Mouse (Mus musculus) splenic B cell, adult 2 months (primary cell): ENCODE results near the gene Pex10.

Source experiments
- DNase-seq: peaks from one replicate; pipeline ENCODE4 v3.0.0-alpha.2; 2011; ENCODE audit warnings: low read depth, low spot score
- H3K27me3 ChIP-seq: 2 replicates; pipeline ENCODE4 v1.6.1; 2012; ENCODE audit warnings: mild to moderate bottlenecking, low read length, moderate library complexity, mixed read lengths; ENCODE audit not compliant: control insufficient read depth, poor library complexity, insufficient read depth, severe bottlenecking
- H3K36me3 ChIP-seq: 2 replicates; pipeline ENCODE4 v1.6.1; 2012; ENCODE audit warnings: mild to moderate bottlenecking, low read length, moderate library complexity, mixed read lengths; ENCODE audit not compliant: control insufficient read depth, poor library complexity, insufficient read depth, severe bottlenecking

Pex10 gene

GRCm38 (mm10) chr4:155094565-155094964 is 27.7 kb downstream of the Pex10 start:
- H3K27me3 ChIP-seq = no peaks in the 10 kb centered on the region
- H3K36me3 ChIP-seq = no peaks in the 10 kb centered on the region
- peak; percentile 79 for DNase-seq

DNA sequence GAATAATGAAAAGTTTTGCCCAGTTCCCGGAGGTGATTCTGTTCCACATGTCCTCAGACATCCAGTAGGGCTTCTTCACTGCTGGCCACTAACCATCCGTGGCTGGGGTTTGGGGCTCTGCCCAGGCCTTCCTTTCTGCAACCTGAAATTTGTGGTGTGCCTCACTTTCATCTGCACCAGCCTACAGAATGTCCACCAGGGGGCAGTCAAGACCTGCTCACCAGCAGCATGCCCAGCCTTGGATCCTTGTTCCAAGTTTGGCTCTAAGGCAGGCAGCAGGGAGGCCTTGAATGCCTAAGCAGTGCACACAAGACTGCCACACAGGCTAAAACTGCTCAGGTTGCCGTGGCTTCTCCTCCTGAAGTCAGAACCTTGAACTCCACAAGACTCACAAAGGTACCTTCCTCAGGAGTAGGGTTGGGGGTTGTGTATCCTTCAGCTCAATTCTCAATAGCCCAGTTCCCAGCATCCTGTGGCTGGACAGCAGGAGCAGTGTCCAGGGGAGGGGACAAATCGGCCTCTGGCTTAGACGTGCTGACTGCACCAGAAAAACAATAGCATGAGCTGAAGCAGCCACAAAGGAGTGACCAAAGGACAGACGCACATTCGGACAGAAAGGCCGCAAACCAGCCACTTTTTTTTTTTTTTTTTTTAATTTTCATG is 28.6 kb downstream of the Pex10 start:
- DNase-seq = peak; percentile 91

DNA sequence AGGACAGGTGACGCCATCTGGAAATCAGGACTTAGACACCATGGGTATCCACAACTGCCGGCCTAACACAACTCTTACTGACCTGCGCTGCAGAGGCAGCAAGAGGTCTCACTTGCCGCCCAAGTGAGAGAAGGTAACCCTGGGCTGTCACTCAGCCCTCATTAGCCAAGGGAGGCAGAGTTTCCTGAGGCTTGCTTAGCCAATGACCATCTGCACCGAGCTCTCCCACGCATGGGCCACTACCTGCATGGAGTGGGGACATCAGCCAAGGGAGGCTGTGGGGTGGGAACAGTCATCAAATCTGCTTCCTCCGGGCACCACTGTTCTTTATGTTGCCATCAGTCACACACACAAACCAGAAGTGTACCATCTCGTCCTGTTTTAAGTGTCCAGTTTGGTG is 29.2 kb downstream of the Pex10 start:
- Histone ChIP-seq H3K36me3 (no peaks in the 10 kb centered on the region), H3K27me3 (no peaks in the 10 kb centered on the region)
- DNase-seq = no peak

More for the DNA sequence above, 28.6 kb downstream of the Pex10 start:
- no peaks in the 10 kb centered on the region for H3K27me3 ChIP-seq
- no peaks in the 10 kb centered on the region for H3K36me3 ChIP-seq

- DNase-seq = no peak
- no peaks in the 10 kb centered on the region for H3K27me3 ChIP-seq
- no peaks in the 10 kb centered on the region for H3K36me3 ChIP-seq
These were observed 30.6 kb downstream of the Pex10 start for GRCm38 (mm10) chr4:155097452-155097851.

- no peaks in the 10 kb centered on the region for H3K36me3 ChIP-seq
- no peak for DNase-seq
- H3K27me3 ChIP-seq = no peaks in the 10 kb centered on the region
These were observed 31.8 kb downstream of the Pex10 start for GRCm38 (mm10) chr4:155098572-155098971.

- DNase-seq = no peak
- H3K36me3 ChIP-seq = no peaks in the 10 kb centered on the region
- no peaks in the 10 kb centered on the region for H3K27me3 ChIP-seq
These were observed 41.1 kb downstream of the Pex10 start for GRCm38 (mm10) chr4:155107886-155108285.

GRCm38 (mm10) chr4:155109471-155109870 is 42.7 kb downstream of the Pex10 start:
- H3K36me3 ChIP-seq = no peaks in the 10 kb centered on the region
- H3K27me3 ChIP-seq = no peaks in the 10 kb centered on the region
- DNase-seq = no peak

DNA sequence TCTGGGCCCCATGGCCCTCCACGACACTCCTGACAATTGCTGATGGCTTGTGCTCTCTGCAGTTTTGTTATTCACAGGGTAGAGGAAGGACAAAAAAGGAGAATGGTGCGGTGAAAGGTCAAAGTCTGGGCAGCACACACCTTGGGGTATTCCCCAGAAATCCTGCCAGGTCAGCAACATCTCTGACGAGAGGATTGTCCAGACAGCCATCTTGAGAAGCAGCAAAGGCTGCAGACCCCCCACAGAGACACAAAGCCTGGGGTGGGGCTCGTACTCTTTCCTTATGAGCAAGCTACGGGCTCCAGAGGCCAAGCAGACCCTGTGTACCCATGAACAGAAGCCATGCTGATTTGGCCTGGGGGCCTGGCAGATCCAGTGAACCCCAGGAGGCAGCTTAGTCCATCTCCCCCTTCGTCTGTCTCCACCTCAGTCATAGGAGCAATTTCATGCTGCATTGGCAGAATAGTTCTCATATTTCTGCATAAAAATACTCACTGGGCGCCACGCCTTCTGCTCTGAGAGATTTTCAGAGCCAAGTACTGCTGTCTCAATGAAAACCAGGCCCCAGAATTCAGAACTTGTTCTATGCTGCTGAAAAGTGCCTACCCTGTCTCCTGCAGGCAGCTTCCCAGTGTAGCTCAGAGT is 47.1 kb downstream of the Pex10 start:
- DNase-seq = no peak
- Histone ChIP-seq H3K36me3 (no peaks in the 10 kb centered on the region), H3K27me3 (no peaks in the 10 kb centered on the region)

GRCm38 (mm10) chr4:155116607-155117006 is 49.8 kb downstream of the Pex10 start:
- H3K27me3 ChIP-seq = no peaks in the 10 kb centered on the region
- H3K36me3 ChIP-seq = no peaks in the 10 kb centered on the region
- peak; percentile 21 for DNase-seq

GRCm38 (mm10) chr4:155117396-155117978 is 50.7 kb downstream of the Pex10 start:
- Histone ChIP-seq H3K27me3 (no peaks in the 10 kb centered on the region), H3K36me3 (no peaks in the 10 kb centered on the region)
- DNase-seq = peak; percentile 36

DNA sequence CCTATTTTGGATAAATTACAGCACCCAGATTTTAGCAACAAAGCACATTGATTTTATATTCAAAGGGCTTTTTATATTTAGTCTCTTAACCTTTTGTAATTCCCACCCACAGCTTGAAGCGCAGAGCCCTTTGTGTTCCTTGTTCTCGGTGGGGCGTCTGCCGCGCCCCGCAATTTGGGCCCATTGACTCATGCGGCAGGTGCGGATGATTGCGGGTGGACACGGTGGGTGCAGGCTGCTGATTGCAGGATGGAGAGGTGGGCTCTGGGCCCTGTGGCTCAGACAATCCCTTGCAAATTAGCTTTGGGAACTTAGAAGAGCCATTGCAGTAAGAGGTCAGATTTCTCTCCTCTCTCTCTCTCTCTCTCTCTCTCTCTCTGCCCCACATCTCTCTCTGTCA is 51.5 kb downstream of the Pex10 start:
- Histone ChIP-seq H3K36me3 (no peaks in the 10 kb centered on the region), H3K27me3 (no peaks in the 10 kb centered on the region)
- DNase-seq = no peak

- no peak for DNase-seq
- no peaks in the 10 kb centered on the region for H3K36me3 ChIP-seq
- H3K27me3 ChIP-seq = no peaks in the 10 kb centered on the region
These were observed 53.2 kb downstream of the Pex10 start for GRCm38 (mm10) chr4:155120038-155120437.

DNA sequence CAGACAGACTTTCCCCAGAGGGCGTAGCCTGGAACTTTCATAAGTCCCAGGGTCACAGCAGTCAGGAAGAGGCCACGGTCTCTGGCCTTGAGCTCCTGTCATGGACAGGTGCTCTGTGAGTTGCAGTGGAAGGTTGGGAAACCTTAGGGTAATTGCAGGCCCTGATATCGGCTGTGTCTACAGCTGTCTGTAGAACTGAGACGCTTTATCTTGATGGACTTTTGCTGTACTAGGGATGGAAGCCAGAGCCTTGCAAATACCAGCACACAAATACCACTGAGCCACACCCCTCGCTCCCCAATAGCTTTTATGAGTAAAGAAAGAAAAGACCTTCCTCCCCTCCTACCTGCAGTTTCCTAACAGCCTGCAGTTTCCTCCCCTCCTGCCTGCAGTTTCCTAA is 53.8 kb downstream of the Pex10 start:
- no peak for DNase-seq
- Histone ChIP-seq H3K36me3 (no peaks in the 10 kb centered on the region), H3K27me3 (no peaks in the 10 kb centered on the region)

- no peak for DNase-seq
- Histone ChIP-seq H3K36me3 (no peaks in the 10 kb centered on the region), H3K27me3 (no peaks in the 10 kb centered on the region)
These were observed 54.4 kb downstream of the Pex10 start for GRCm38 (mm10) chr4:155121222-155121621.
